Mouse (Mus musculus) gastrocnemius, postnatal 10 days (tissue): ENCODE measurements at regions not wholly inside any gene's neighbourhood (a gene's known extent, or its start where the extent isn't known, plus 50 kb on each side); places are given as distances from the start of the nearest gene placed in this dataset.
"Not testable (repeated sequence)": the region's sequence is repeated elsewhere in the genome, so short reads cannot be mapped to it uniquely, and the experiment has no call there.

Experiments used
- DNase-seq: peaks from one replicate; pipeline ENCODE4 v3.0.0; 2021; ENCODE audit warnings: mixed read lengths

- no peak for DNase-seq
Measured at GRCm38 (mm10) chr11:24925135-24925534, 847.3 kb downstream of the Bcl11a start.

- no peak for DNase-seq
Measured at GRCm38 (mm10) chr11:24943646-24944045, 865.8 kb downstream of the Bcl11a start.

- no peak for DNase-seq
Measured at GRCm38 (mm10) chr11:24951161-24951560, 873.3 kb downstream of the Bcl11a start.

DNA sequence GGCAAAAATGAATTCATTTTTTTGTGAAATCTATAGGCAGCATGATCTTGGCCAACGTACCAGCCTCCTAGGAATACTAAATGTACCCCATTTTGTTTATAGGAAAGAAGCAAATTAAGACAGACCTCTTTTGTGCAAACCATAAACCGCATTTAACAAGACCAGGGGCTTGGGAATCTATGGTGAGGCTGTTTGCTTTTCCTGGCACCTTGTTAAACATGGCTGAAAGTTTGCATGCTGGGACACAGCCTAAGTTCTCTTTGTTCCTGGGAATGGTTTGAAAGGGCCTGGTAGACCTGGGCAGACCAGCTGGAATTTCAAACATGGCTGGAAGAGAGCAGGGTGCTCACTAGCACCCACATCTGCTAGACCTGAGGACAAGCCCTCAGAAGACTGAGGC, 894.5 kb downstream of the Bcl11a start:
- no peak for DNase-seq

DNA sequence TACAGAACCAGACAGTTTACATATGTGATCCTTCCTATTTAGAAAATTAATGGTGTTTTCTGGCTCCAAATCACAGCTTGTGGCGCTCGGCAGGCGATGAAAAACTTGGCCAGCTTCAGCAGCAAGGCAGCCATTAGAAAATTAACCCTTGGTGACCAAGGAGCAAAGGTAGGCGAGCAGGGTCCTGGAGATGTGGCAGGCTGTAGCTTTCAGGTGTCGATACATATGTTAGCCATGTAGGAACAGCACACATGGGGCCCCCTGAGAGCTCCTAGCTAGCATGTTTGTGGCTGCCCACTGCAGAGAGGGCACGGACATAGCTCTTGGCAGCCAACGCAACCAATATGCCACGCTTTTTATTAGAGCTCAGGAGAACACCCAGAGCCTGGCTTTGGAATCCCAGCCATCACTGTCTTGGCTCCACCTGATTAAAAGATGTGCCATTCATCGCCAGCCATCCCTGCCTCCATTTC, 902.4 kb downstream of the Bcl11a start:
- DNase-seq, result no peak

GRCm38 (mm10) chr11:24983060-24983629, 905.3 kb downstream of the Bcl11a start:
- no peak for DNase-seq

DNA sequence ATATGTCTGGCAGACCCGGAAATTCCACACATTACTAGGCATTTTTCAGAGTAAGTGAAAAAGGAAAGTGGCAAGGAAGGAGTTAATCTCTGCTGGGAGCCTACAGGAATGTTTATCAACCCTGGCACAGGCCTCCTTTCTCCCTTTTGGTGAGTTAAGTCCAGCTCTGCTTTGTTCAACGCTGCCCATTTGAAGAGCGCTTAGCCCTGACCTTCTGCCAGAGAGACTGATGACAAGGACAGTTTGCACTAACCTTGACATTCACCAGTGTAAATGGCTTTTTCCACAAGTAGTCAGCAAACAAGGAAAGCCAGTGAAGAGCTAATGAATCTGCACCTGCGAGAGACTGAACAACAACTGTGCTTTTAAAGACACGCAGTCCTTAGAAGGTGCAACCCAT, 927.6 kb downstream of the Bcl11a start:
- no peak for DNase-seq

- DNase-seq, result no peak
Measured at GRCm38 (mm10) chr11:25026786-25027185, 948.9 kb downstream of the Bcl11a start.

DNA sequence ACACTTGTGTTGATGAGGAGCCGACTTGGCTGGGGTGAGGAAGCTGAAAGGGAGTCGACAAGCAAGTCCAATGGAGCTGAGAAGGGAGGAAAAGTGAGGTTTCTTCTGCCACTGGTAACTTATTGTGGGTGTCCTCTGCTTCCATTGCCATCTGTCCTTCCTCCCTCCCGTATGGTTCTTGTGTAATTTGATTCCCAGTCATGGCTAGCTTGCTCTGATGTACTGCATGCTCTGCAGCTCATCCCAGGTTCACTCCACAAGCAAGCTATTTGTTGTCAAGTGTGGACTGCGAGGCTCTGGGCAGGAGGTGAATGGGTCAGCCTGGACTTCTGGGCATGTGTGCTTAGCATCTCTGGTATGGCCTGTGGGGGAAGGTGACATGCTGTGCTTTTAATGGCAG, 963.1 kb downstream of the Bcl11a start:
- no peak for DNase-seq

- DNase-seq, result no peak
Measured at GRCm38 (mm10) chr11:25042763-25043162, 964.9 kb downstream of the Bcl11a start.

DNA sequence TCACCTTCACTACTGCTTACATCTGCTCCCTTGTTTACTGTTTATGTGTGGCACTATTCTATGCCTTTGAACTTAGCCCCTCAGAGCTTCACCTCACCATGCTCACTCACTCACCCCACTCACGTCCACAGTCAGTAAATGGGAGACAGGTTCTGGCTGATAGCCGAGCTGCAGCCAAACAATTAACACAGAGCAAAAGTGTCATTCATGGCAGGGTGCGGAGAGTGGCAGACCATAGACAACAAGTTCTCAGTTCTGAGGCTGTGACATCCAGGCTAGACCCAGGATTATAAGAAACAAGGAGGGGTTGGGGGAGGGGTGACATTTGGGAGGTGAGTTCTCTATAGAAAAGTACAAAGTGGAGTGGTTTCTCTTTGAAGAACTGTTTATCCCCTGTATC, 967.5 kb downstream of the Bcl11a start:
- no peak for DNase-seq

DNA sequence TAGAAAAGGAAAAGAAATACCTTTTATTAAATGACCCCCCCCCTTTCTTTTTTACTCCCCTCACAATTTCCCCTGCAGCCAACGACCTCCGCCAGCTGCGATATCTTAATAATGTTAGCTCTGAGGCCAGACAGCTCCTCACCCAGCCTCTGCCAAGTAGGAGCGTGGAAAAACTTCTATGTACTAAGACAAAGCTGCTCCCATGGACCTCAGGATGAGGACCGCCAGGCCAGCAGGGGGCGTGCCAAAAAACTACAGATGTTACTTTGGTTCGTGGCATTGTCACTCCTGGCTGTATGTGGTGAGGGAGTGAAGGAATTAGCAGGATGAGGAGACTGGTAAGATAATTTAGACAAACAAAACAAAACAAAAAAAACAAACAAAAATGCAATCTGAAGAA, 968.1 kb downstream of the Bcl11a start:
- peak; percentile 6 for DNase-seq

- DNase-seq, result no peak
Measured at GRCm38 (mm10) chr11:25055698-25056097, 977.8 kb downstream of the Bcl11a start.

DNA sequence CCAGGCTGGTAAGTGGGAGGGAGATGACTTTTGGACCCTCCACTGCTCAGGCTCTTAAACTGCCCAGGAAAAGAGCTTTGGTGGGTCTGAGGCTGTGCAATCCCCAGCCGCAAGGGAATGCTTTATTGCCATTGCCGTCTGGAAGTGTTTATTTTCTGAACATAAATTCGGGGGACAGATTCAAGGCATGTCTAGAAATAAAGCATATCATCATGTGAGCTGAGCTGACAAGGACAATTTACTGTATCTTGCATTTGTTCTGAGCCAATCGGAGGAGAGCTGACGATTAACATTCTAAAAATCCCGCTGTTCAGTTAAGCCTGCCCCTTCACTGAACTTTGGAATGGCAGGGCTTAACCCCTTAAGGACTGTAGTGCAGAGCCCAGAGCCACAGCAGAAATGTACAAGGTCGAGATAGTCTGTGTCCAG, 979.3 kb downstream of the Bcl11a start:
- DNase-seq, result no peak

- no peak for DNase-seq
Measured at GRCm38 (mm10) chr11:25057543-25057942, 979.7 kb downstream of the Bcl11a start.

- no peak for DNase-seq
Measured at GRCm38 (mm10) chr11:25063042-25063441, 985.2 kb downstream of the Bcl11a start.

DNA sequence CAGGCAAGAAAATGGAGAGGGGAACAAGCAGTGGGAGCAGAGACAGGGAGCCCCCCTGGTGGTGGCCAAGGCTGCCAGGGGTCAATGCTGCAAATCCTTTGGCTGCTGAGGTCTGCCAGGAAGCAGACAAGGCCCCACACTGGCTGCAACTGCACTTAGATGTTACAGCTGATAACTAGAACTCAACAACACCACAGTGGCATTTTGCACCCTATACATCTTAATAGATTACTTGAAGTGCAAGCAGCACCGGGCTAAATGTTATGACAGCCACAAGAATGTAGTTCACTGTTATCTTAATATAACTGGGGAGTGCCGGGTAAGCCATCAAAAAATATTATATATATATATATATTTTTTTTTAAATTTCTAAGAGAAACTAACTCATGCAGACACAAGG, 986.1 kb downstream of the Bcl11a start:
- DNase-seq, result no peak

DNA sequence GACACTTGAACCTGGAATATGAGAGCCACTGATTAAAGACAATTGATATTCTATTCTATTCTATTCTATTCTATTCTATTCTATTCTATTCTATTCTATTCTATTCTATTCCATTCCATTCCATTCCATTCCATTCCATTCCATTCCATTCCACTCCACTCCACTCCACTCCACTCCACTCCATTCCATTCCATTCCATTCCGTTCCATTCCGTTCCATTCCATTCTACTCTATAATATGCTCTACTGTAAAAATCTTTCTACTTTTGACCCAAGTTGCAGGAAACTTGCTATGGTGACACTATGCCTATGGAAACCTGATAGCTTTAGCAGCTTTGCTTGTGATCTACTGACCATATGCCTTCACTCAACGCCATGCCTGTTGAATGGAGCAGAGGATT, 1022.1 kb downstream of the Bcl11a start:
- not testable (repeated sequence) for DNase-seq

DNA sequence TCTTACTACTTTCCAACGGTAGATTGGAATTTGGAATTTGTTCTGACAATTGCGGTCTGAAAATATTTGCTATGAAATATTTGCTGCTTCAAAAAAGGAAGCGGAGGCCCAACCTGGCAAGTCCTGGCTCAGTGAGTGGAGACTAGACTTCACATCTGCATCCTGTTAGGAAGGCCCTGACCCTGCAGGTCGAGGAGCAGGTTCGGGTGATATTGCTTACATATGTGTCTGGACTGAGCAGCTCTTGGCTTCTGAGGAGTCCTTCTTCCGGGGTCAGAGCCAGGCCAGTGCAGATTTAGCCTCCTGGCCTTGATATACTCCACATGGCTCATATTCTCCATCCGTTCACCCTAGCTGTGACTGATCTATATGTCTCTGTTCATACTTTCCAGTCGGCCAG, 1026.6 kb downstream of the Bcl11a start:
- no peak for DNase-seq

DNA sequence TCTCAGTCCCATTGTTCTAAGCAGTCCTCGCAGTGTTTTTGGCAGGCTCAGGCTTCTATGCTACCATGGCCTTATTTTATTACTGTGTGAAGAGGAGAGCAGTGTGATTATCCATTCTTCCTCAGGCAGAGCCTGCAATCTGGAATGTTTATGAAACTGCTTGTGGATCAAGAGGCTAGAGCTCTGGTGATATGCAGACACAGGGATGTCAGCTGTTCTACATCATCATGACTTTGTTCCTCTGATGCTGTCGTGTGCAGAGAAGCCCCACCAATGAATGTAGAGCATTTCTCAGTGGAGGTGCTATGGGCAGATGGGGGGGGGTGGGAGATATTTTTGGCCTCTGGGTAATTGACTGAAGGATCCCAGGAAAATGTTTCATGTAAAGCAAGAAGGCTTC, 1046.6 kb downstream of the Bcl11a start:
- DNase-seq, result no peak

GRCm38 (mm10) chr11:25142226-25142625, 1064.4 kb downstream of the Bcl11a start:
- no peak for DNase-seq

DNA sequence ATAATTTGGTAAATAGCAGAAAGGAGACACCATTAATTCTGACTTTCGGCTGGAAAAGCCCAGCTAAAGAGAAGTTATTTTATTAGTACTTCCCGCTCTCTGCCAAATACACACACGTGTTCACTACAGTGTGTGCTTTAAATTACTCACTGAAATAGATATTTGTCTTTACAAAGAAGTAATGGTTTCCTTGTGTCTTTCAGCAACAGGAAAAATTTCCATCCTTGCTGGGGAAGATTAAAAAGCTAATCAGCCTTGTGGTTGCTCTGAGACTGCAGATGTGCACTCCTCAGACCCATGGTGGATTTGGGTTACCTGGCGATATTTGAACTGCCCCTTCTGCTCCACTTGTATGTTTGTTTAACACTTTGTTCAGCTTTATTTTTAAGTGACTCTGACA, 1065.0 kb downstream of the Bcl11a start:
- no peak for DNase-seq

GRCm38 (mm10) chr11:25147287-25147686, 1063.3 kb downstream of the 5730522E02Rik start:
- DNase-seq, result no peak

DNA sequence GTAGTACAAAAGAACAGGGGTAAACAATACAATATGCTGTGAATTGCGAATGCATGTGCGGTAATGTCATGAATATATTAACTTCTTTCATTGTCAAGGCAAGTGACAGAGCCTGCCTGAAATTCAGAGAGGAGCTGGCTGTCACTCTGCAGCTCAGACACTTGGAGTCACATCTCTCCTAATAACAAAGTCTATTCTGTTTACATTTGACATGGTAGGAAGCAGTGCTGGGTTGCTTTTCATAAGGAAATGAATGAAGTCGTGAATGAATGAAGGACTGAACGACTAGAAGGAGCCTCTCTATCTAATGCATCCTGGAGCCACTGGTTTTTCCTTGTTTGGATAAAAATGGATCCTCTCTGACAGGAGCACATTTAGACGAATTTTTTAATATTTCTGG, 1053.9 kb downstream of the 5730522E02Rik start:
- DNase-seq, result no peak
